Mouse (Mus musculus) embryonic facial prominence, embryonic 15.5 days (tissue): ENCODE data around the gene Znrf2. TPM values are rescaled to one million over a fixed set of nuclear protein-coding genes. Genes with fewer than 3 reads are reported as not detected.

Experiments
- ATAC-seq: fragments of 200-750 bp; cut with Nextera tagmentation; 2 replicates; pipeline ENCODE4 v1.8.0; 2017; ENCODE audit warnings: low read depth, moderate TSS enrichment; ENCODE audit not compliant: insufficient number of reproducible peaks, low FRiP score, low TSS enrichment
- H3K27ac ChIP-seq: fragments of 300-500 bp; sonication (generic); replicated peaks from 2 replicates; pipeline ENCODE4 v1.5.1; 2015; ENCODE audit warnings: mild to moderate bottlenecking, inconsistent platforms
- H3K27me3 ChIP-seq: fragments of 300-500 bp; sonication (generic); 2 replicates; pipeline ENCODE4 v1.6.1; 2015; ENCODE audit warnings: inconsistent platforms
- H3K36me3 ChIP-seq: fragments of 300-500 bp; sonication (generic); 2 replicates; pipeline ENCODE4 v1.6.1; 2015; ENCODE audit warnings: mild to moderate bottlenecking, inconsistent platforms
- H3K4me1 ChIP-seq: fragments of 300-500 bp; sonication (generic); 2 replicates; pipeline ENCODE4 v1.6.1; 2015; ENCODE audit warnings: inconsistent platforms
- H3K4me2 ChIP-seq: fragments of 300-500 bp; sonication (generic); replicated peaks from 2 replicates; pipeline ENCODE4 v1.6.1; 2015; ENCODE audit warnings: mild to moderate bottlenecking, inconsistent platforms
- H3K4me3 ChIP-seq: fragments of 300-500 bp; sonication (generic); replicated peaks from 2 replicates; pipeline ENCODE4 v1.5.1; 2015; ENCODE audit warnings: mild to moderate bottlenecking, inconsistent platforms
- H3K9ac ChIP-seq: fragments of 300-500 bp; sonication (generic); 2 replicates; pipeline ENCODE4 v1.6.1; 2015; ENCODE audit warnings: inconsistent platforms
- H3K9me3 ChIP-seq: fragments of 300-500 bp; sonication (generic); replicated peaks from 2 replicates; pipeline ENCODE4 v1.6.1; 2016; ENCODE audit warnings: inconsistent platforms
- WGBS: fragments of 180-500 bp; shearing (Covaris S2); methylation state at CpG from one replicate; pipeline ENCODE4 v1.1.7; 2015; 5-methylcytosine and 5-hydroxymethylcytosine counted together
- polyA plus RNA-seq: library from polyadenylated mRNA; unstranded; fragments of >200 nt; fragmentation: Nextera tagmentation; extraction: Ambion mirVana; gene quantifications from 2 replicates; pipeline ENCODE4 v1.2.1, GENCODE M21; 2015

Znrf2 gene
- polyA plus RNA-seq, 1 experiment from 2014 or later, result 3.9 TPM

DNA sequence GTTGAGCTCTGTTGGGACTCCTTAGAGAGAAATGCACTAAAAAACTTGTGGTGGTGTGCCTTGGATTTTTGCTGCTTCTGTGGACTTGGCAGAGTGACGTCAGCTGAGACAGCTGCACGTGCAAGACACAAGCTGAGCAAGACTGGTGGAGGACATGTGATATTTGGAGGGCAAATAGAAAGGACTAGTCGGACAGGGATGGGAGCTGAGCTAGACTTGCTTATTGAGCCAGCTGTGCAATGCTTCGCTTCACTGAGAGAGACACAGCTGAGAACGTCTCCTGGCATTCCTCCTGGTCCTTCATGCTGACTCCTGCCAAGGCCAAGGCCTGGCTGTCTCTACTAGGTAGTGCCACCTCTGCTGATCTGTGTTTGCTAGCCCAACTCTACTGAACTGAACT, 10.8 kb downstream of the Znrf2 start:
- no peak for ATAC-seq
- H3K4me3 ChIP-seq, result no peak overlapping the region
- H3K27me3 ChIP-seq, result no peaks in the 10 kb centered on the region
- no peaks in the 10 kb centered on the region for H3K36me3 ChIP-seq
- H3K27ac ChIP-seq, result no peak overlapping the region
- no peak overlapping the region for H3K9ac ChIP-seq
- WGBS, result 61% methylated on average over 5 of the region's 5 CpGs
- no peaks in the 10 kb centered on the region for H3K9me3 ChIP-seq
- H3K4me2 ChIP-seq, result no peak overlapping the region
- H3K4me1 ChIP-seq, result peaks cover 8% of the 10 kb centered on the region

GRCm38 (mm10) chr6:54828274-54828673, 11.6 kb downstream of the Znrf2 start:
- no peak overlapping the region for H3K4me3 ChIP-seq
- H3K36me3 ChIP-seq, result no peaks in the 10 kb centered on the region
- ATAC-seq, result no peak
- H3K9ac ChIP-seq, result no peak overlapping the region
- H3K27ac ChIP-seq, result no peak overlapping the region
- H3K9me3 ChIP-seq, result no peaks in the 10 kb centered on the region
- H3K4me1 ChIP-seq, result peaks cover 8% of the 10 kb centered on the region
- no peaks in the 10 kb centered on the region for H3K27me3 ChIP-seq
- WGBS, result 85% methylated on average over 1 of the region's 1 CpGs
- H3K4me2 ChIP-seq, result no peak overlapping the region

DNA sequence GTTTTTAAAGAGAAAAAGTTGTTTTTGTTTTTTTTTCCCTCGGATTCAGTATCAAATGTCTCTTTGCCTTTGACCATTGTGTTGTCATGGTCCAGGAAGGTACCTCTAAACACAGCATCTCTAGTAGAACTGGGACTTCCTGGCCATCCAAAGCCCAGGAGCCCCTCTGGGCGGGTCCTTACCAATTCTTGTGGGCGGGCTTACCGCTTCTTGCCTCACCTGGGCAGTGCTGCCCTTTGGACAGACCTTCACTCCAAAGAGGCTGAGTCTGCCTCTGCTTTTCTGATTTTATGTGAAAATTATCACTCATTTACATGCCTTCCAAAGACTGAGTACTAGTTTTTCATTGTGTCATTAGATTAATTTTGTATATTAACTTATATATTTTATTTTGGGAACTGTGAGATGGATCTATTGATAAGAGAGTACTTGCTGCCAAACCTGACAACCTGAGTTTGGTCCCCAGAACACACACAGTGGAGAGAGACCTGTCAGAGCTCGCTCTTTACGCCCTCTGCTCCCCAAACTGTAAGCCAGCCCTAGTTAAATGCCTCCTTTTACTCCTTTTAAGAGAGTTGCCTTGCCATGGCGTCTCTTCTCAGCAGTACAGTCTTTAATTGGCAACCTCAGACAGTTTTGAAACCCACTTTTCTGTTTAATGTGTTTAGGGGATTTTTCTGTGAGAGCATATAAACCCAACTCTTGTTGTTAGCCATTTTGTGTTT, 13.5 kb downstream of the Znrf2 start:
- Histone ChIP-seq H3K27me3 (no peaks in the 10 kb centered on the region), H3K9me3 (no peaks in the 10 kb centered on the region), H3K4me1 (peaks cover 8% of the 10 kb centered on the region), H3K4me2 (no peak overlapping the region), H3K4me3 (no peak overlapping the region), H3K36me3 (no peaks in the 10 kb centered on the region), H3K9ac (no peak overlapping the region), H3K27ac (no peak overlapping the region)
- no peak for ATAC-seq
- WGBS, result 70% methylated on average over 7 of the region's 7 CpGs

DNA sequence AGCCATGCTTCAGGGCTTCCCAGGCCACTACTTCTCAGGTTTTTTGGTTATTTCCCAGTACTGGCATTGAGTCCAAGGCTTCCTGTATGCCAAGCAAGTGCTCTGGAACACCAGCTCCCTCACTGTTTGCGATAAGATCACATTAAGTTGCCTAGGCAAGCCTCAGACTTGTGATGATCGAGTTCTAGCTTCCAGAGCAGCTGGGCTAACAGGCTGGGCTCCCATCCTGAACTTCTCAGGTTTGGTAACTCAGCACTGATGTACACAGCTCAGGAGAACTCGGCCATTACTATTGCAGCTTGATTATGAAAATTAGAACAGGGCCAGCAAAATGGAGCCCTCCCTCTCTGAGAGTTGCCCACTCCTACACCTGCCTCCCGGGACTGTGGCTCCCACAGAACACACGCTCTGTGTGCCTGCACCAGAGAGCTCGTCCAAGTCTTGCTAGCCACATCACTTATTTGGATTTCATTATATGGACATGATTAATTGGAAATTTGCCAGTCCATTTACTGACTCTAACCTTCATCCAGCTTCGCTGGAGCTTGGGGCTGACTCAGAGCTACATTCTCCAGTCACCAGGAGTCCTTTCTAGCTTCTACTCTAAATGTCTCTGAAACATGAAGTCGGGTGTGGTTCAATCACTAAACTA, 14.5 kb downstream of the Znrf2 start:
- no peaks in the 10 kb centered on the region for H3K9me3 ChIP-seq
- WGBS, result 58% methylated on average over 8 of the region's 8 CpGs
- no peak overlapping the region for H3K27ac ChIP-seq
- H3K4me1 ChIP-seq, result peaks cover 8% of the 10 kb centered on the region
- no peaks in the 10 kb centered on the region for H3K27me3 ChIP-seq
- H3K4me2 ChIP-seq, result no peak overlapping the region
- no peaks in the 10 kb centered on the region for H3K36me3 ChIP-seq
- H3K4me3 ChIP-seq, result no peak overlapping the region
- H3K9ac ChIP-seq, result no peak overlapping the region
- ATAC-seq, result no peak

- H3K27ac ChIP-seq, result no peak overlapping the region
- no peak overlapping the region for H3K4me3 ChIP-seq
- no peaks in the 10 kb centered on the region for H3K9me3 ChIP-seq
- no peak for ATAC-seq
- no peak overlapping the region for H3K9ac ChIP-seq
- no peaks in the 10 kb centered on the region for H3K27me3 ChIP-seq
- 62% methylated on average over 2 of the region's 2 CpGs for WGBS
- no peak overlapping the region for H3K4me2 ChIP-seq
- peaks cover 8% of the 10 kb centered on the region for H3K4me1 ChIP-seq
- H3K36me3 ChIP-seq, result no peaks in the 10 kb centered on the region
Observed at GRCm38 (mm10) chr6:54833427-54833826, 16.7 kb downstream of the Znrf2 start.

DNA sequence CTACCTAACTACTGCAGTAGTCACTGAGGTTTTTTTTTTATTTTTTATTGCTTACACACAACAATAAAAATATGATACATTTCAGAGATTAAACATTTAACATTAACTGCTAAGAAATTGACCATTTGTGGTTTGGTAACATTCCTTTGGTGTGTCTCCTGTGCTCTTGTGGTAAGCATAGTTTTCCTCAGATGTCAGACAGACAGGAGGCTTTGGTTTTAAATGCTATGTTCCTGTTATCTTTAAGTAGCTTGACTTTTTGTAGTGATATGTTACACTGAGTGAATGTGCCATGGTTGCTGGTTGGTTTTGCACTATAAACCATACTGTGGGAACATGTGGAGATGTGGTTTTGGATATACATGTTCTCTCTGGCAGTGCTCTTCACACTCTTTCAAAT, 19.9 kb downstream of the Znrf2 start:
- H3K4me1 ChIP-seq, result no peaks in the 10 kb centered on the region
- ATAC-seq, result no peak
- H3K4me2 ChIP-seq, result no peak overlapping the region
- H3K9me3 ChIP-seq, result no peaks in the 10 kb centered on the region; the same call in 1 of the 2 replicates
- H3K36me3 ChIP-seq, result no peaks in the 10 kb centered on the region
- H3K27ac ChIP-seq, result no peak overlapping the region
- no peak overlapping the region for H3K4me3 ChIP-seq
- H3K27me3 ChIP-seq, result no peaks in the 10 kb centered on the region
- no peak overlapping the region for H3K9ac ChIP-seq

GRCm38 (mm10) chr6:54841399-54841798, 24.7 kb downstream of the Znrf2 start:
- no peak for ATAC-seq
- Histone ChIP-seq H3K9ac (no peak overlapping the region), H3K27ac (no peak overlapping the region), H3K9me3 (no peaks in the 10 kb centered on the region; the same call in 1 of the 2 replicates), H3K4me3 (no peak overlapping the region), H3K4me2 (no peak overlapping the region), H3K27me3 (no peaks in the 10 kb centered on the region), H3K4me1 (no peaks in the 10 kb centered on the region), H3K36me3 (no peaks in the 10 kb centered on the region)

- no peak overlapping the region for H3K27ac ChIP-seq
- ATAC-seq, result no peak
- no peak overlapping the region for H3K9ac ChIP-seq
- H3K4me2 ChIP-seq, result no peak overlapping the region
- no peak overlapping the region for H3K4me3 ChIP-seq
- no peaks in the 10 kb centered on the region for H3K36me3 ChIP-seq
- no peaks in the 10 kb centered on the region for H3K4me1 ChIP-seq
- no peaks in the 10 kb centered on the region; the same call in 1 of the 2 replicates for H3K9me3 ChIP-seq
- H3K27me3 ChIP-seq, result no peaks in the 10 kb centered on the region
- 32% methylated on average over 1 of the region's 1 CpGs for WGBS
Observed at GRCm38 (mm10) chr6:54842041-54842440, 25.3 kb downstream of the Znrf2 start.

- H3K4me2 ChIP-seq, result no peak overlapping the region
- H3K27me3 ChIP-seq, result no peaks in the 10 kb centered on the region
- 69% methylated on average over 3 of the region's 3 CpGs for WGBS
- no peak overlapping the region for H3K27ac ChIP-seq
- no peak for ATAC-seq
- H3K36me3 ChIP-seq, result no peaks in the 10 kb centered on the region
- H3K4me3 ChIP-seq, result no peak overlapping the region
- no peak overlapping the region for H3K9ac ChIP-seq
- H3K9me3 ChIP-seq, result no peaks in the 10 kb centered on the region
- 0 out of 2 replicates have a peak, but pooled peaks cover 4% of the 10 kb centered on the region for H3K4me1 ChIP-seq
Observed at GRCm38 (mm10) chr6:54848546-54848945, 31.8 kb downstream of the Znrf2 start.

GRCm38 (mm10) chr6:54849179-54850156, 32.8 kb downstream of the Znrf2 start:
- Histone ChIP-seq H3K36me3 (no peaks in the 10 kb centered on the region), H3K27me3 (no peaks in the 10 kb centered on the region), H3K9ac (no peak overlapping the region), H3K4me2 (no peak overlapping the region), H3K27ac (no peak overlapping the region), H3K4me1 (0 out of 2 replicates have a peak, but pooled peaks cover 4% of the 10 kb centered on the region), H3K4me3 (no peak overlapping the region), H3K9me3 (no peaks in the 10 kb centered on the region)
- WGBS, result 48% methylated on average over 4 of the region's 4 CpGs
- ATAC-seq, result no peak

GRCm38 (mm10) chr6:54851778-54852177, 35.1 kb downstream of the Znrf2 start:
- H3K27ac ChIP-seq, result no peak overlapping the region
- no peaks in the 10 kb centered on the region for H3K27me3 ChIP-seq
- 0 out of 2 replicates have a peak, but pooled peaks cover 4% of the 10 kb centered on the region for H3K4me1 ChIP-seq
- no peak overlapping the region for H3K4me2 ChIP-seq
- 52% methylated on average over 4 of the region's 4 CpGs for WGBS
- no peak overlapping the region for H3K4me3 ChIP-seq
- no peak for ATAC-seq
- no peak overlapping the region for H3K9ac ChIP-seq
- no peaks in the 10 kb centered on the region for H3K36me3 ChIP-seq
- no peaks in the 10 kb centered on the region for H3K9me3 ChIP-seq
